ENCODE assay signal across 18 mouse cellular contexts in genomic region chr8:87116190-87116765, GRCm38 (mm10).
DNase-seq lines count a peak whose midpoint lies in the region; ATAC-seq and TF ChIP-seq lines count a peak whose summit lies in the region.
"Had no signal": no experiment of that assay in that cellular context is flagged by ENCODE, and none has a peak within 500 bp of the region (broad histone marks: within the 10 kb centered on the region; RNA-seq: fewer than 3 reads in every experiment).

No protein-coding gene starts in this region.

- TF ChIP-seq CTCF in hindbrain, postnatal 0 days (IDR thresholded peaks at IDR 0.05; ENCODE audit: low read depth): no peak
- TF ChIP-seq CTCF in lung, embryonic 14.5 days (IDR thresholded peaks at IDR 0.05; ENCODE audit: low read depth): no peak
- TF ChIP-seq CTCF in lung, adult 2 months (IDR thresholded peaks at IDR 0.05; ENCODE audit: insufficient read depth, low read length): no peak

- H3K27ac ChIP-seq in hindbrain, embryonic 13.5 days: peak overlapping the region; percentile 14; the same call in 1 of the 2 replicates
- no peak overlapping the region for H3K27ac ChIP-seq in hindbrain, postnatal 0 days
- no peak overlapping the region for H3K27ac ChIP-seq in lung, embryonic 14.5 days (ENCODE audit: low read depth)
- no peak overlapping the region for H3K27ac ChIP-seq in neural tube, embryonic 12.5 days
- no peak overlapping the region for H3K27ac ChIP-seq in heart, embryonic 11.5 days (ENCODE audit: low read depth, low read length)
- H3K27ac ChIP-seq: embryonic facial prominence, embryonic 13.5 days; heart, embryonic 10.5 days; left cerebral cortex, adult 2 months; limb, embryonic 12.5 days; liver, embryonic 14.5 days; midbrain, embryonic 10.5 days had no signal

- H3K9me3 ChIP-seq in hindbrain, embryonic 13.5 days: no peaks in the 10 kb centered on the region
- H3K9me3 ChIP-seq in hindbrain, postnatal 0 days (ENCODE audit: low read length): no peaks in the 10 kb centered on the region
- no peaks in the 10 kb centered on the region for H3K9me3 ChIP-seq in lung, embryonic 14.5 days (ENCODE audit: low read depth, low read length)
- no peaks in the 10 kb centered on the region for H3K9me3 ChIP-seq in neural tube, embryonic 12.5 days
- H3K9me3 ChIP-seq in heart, embryonic 11.5 days (replicated peaks; ENCODE audit: control insufficient read depth, low read length): no peaks in the 10 kb centered on the region
- H3K9me3 ChIP-seq: embryonic facial prominence, embryonic 13.5 days; heart, embryonic 10.5 days; limb, embryonic 12.5 days; midbrain, embryonic 10.5 days had no signal

- no peak overlapping the region for H3K4me2 ChIP-seq in hindbrain, embryonic 13.5 days
- no peak overlapping the region for H3K4me2 ChIP-seq in hindbrain, postnatal 0 days (ENCODE audit: low read depth, low read length)
- no peak overlapping the region for H3K4me2 ChIP-seq in lung, embryonic 14.5 days
- no peak overlapping the region for H3K4me2 ChIP-seq in neural tube, embryonic 12.5 days (replicated peaks)
- no peak overlapping the region for H3K4me2 ChIP-seq in heart, embryonic 11.5 days
- H3K4me2 ChIP-seq: embryonic facial prominence, embryonic 13.5 days; limb, embryonic 12.5 days had no signal

- no peak for TF ChIP-seq POLR2A in lung, adult 2 months (IDR thresholded peaks at IDR 0.05; ENCODE audit: borderline replicate concordance, extremely low read depth, low read depth, low read length)

- no peak overlapping the region for H3K4me3 ChIP-seq in hindbrain, embryonic 13.5 days
- H3K4me3 ChIP-seq in hindbrain, postnatal 0 days (ENCODE audit: low read length): no peak overlapping the region
- H3K4me3 ChIP-seq in lung, embryonic 14.5 days (ENCODE audit: low read depth, low read length): no peak overlapping the region
- H3K4me3 ChIP-seq in lung, adult 2 months (replicated peaks; ENCODE audit: extremely low read depth, low read depth, low read length): no peak overlapping the region
- H3K4me3 ChIP-seq in neural tube, embryonic 12.5 days: no peak overlapping the region
- H3K4me3 ChIP-seq in heart, embryonic 11.5 days (ENCODE audit: low read depth, low read length): no peak overlapping the region
- H3K4me3 ChIP-seq: embryonic facial prominence, embryonic 13.5 days; heart, embryonic 10.5 days; left cerebral cortex, adult 2 months; limb, embryonic 12.5 days; midbrain, embryonic 10.5 days had no signal

- H3K27me3 ChIP-seq in hindbrain, embryonic 13.5 days: peaks cover 5% of the 10 kb centered on the region; the same call in 1 of the 2 replicates
- H3K27me3 ChIP-seq in hindbrain, postnatal 0 days (ENCODE audit: insufficient read depth, low read length): no peaks in the 10 kb centered on the region
- no peaks in the 10 kb centered on the region for H3K27me3 ChIP-seq in lung, embryonic 14.5 days (ENCODE audit: insufficient read depth, low read length)
- no peaks in the 10 kb centered on the region for H3K27me3 ChIP-seq in neural tube, embryonic 12.5 days (replicated peaks)
- no peaks in the 10 kb centered on the region for H3K27me3 ChIP-seq in heart, embryonic 11.5 days (ENCODE audit: control insufficient read depth, insufficient read depth, low read length)
- H3K27me3 ChIP-seq: embryonic facial prominence, embryonic 13.5 days had no signal

- H3K36me3 ChIP-seq in hindbrain, embryonic 13.5 days: no peaks in the 10 kb centered on the region
- no peaks in the 10 kb centered on the region for H3K36me3 ChIP-seq in hindbrain, postnatal 0 days (ENCODE audit: insufficient read depth, low read length)
- H3K36me3 ChIP-seq in lung, embryonic 14.5 days (ENCODE audit: insufficient read depth): no peaks in the 10 kb centered on the region
- H3K36me3 ChIP-seq in neural tube, embryonic 12.5 days: no peaks in the 10 kb centered on the region
- no peaks in the 10 kb centered on the region for H3K36me3 ChIP-seq in heart, embryonic 11.5 days (ENCODE audit: control insufficient read depth, insufficient read depth, low read length)
- H3K36me3 ChIP-seq: embryonic facial prominence, embryonic 13.5 days; heart, embryonic 10.5 days; limb, embryonic 12.5 days; midbrain, embryonic 10.5 days had no signal

- WGBS in hindbrain, embryonic 13.5 days: 71% methylated on average over 14 of the region's 14 CpGs
- WGBS in hindbrain, postnatal 0 days: 69% methylated on average over 14 of the region's 14 CpGs
- 74% methylated on average over 14 of the region's 14 CpGs for WGBS in lung, embryonic 14.5 days
- WGBS in lung, adult 2 months: 68% methylated on average over 14 of the region's 14 CpGs
- 41% methylated on average over 14 of the region's 14 CpGs for WGBS in neural tube, embryonic 12.5 days
- 81% methylated on average over 14 of the region's 14 CpGs for WGBS in heart, embryonic 11.5 days (ENCODE audit: insufficient replicate concordance)

- peak; percentile 11 for DNase-seq in cerebellum, adult 8-10 months
- no peak for DNase-seq in cerebellum, adult 9-11 months
- no peak for DNase-seq in hindbrain, postnatal 0 days (ENCODE audit: low spot score)
- peak; percentile 28 for DNase-seq in lung, embryonic 14.5 days
- no peak for DNase-seq in lung, adult 2 months
- DNase-seq: adrenal gland, adult 8-10 months; B cell, adult 2 months; lung, postnatal 14 days had no signal

- H3K9ac ChIP-seq in hindbrain, embryonic 13.5 days: no peak overlapping the region
- H3K9ac ChIP-seq in hindbrain, postnatal 0 days (replicated peaks; ENCODE audit: low read length): no peak overlapping the region
- H3K9ac ChIP-seq in lung, embryonic 14.5 days: no peak overlapping the region
- H3K9ac ChIP-seq in neural tube, embryonic 12.5 days: no peak overlapping the region
- no peak overlapping the region for H3K9ac ChIP-seq in heart, embryonic 11.5 days (ENCODE audit: low read depth, low read length)
- H3K9ac ChIP-seq: embryonic facial prominence, embryonic 13.5 days; limb, embryonic 12.5 days; liver, embryonic 14.5 days had no signal

- H3K4me1 ChIP-seq in hindbrain, embryonic 13.5 days (replicated peaks): peaks cover 13% of the 10 kb centered on the region
- no peaks in the 10 kb centered on the region for H3K4me1 ChIP-seq in hindbrain, postnatal 0 days (ENCODE audit: insufficient read depth, low read length)
- 0 out of 2 replicates have a peak, but pooled peaks cover 4% of the 10 kb centered on the region for H3K4me1 ChIP-seq in lung, embryonic 14.5 days (ENCODE audit: insufficient read depth)
- H3K4me1 ChIP-seq in lung, adult 2 months (ENCODE audit: control insufficient read depth, insufficient read depth, low read length): no peaks in the 10 kb centered on the region
- peaks cover 7% of the 10 kb centered on the region; the same call in 1 of the 2 replicates for H3K4me1 ChIP-seq in neural tube, embryonic 12.5 days
- H3K4me1 ChIP-seq in heart, embryonic 11.5 days (ENCODE audit: control insufficient read depth, insufficient read depth, low read length): no peaks in the 10 kb centered on the region
- H3K4me1 ChIP-seq: embryonic facial prominence, embryonic 13.5 days; heart, embryonic 10.5 days had no signal

- no peak for ATAC-seq in hindbrain, embryonic 13.5 days (ENCODE audit: low FRiP score)
- no peak for ATAC-seq in hindbrain, postnatal 0 days
- ATAC-seq in lung, embryonic 14.5 days (ENCODE audit: insufficient read depth): no peak
- 0 out of 2 replicates have a peak, but pooled peaks have one; percentile 21 for ATAC-seq in neural tube, embryonic 12.5 days (ENCODE audit: low FRiP score, low read depth)
- ATAC-seq in heart, embryonic 11.5 days (replicated peaks; ENCODE audit: insufficient number of reproducible peaks, low FRiP score, low TSS enrichment): no peak
- ATAC-seq: intestine, embryonic 16.5 days had no signal

Comparison
In these comparisons a context has a peak if more than half of its experiments do, and no peak if none do; other contexts are left out.
1. DNase-seq: peak in cerebellum, adult 8-10 months (single experiment) and lung, embryonic 14.5 days (single experiment); none in cerebellum, adult 9-11 months (single experiment), hindbrain, postnatal 0 days (single experiment) and lung, adult 2 months (single experiment).